Mouse (Mus musculus) hindbrain, embryonic 10.5 days (tissue): Measurements from ENCODE around the gene Vps26c. TPM values are rescaled to one million over a fixed set of nuclear protein-coding genes. Genes with fewer than 3 reads are reported as not detected.
"Not testable (repeated sequence)": the region's sequence is repeated elsewhere in the genome, so short reads cannot be mapped to it uniquely, and the experiment has no call there.

Experiments
- DNase-seq: peaks from one replicate; pipeline ENCODE4 v3.0.0-alpha.2; 2017; ENCODE audit warnings: low spot score
- H3K27ac ChIP-seq: fragments of 300-500 bp; sonication (generic); 2 replicates; pipeline ENCODE4 v1.5.1; 2016; ENCODE audit warnings: mild to moderate bottlenecking, moderate library complexity
- H3K27me3 ChIP-seq: fragments of 300-500 bp; sonication (generic); 2 replicates; pipeline ENCODE4 v1.6.1; 2016; ENCODE audit warnings: mild to moderate bottlenecking; ENCODE audit not compliant: poor library complexity, insufficient read depth, severe bottlenecking
- H3K36me3 ChIP-seq: fragments of 300-500 bp; sonication (generic); 2 replicates; pipeline ENCODE4 v1.6.1; 2016; ENCODE audit warnings: mild to moderate bottlenecking, moderate library complexity
- H3K4me1 ChIP-seq: fragments of 300-500 bp; sonication (generic); replicated peaks from 2 replicates; pipeline ENCODE4 v1.6.1; 2016; ENCODE audit warnings: mild to moderate bottlenecking
- H3K4me3 ChIP-seq: fragments of 300-500 bp; sonication (generic); 2 replicates; pipeline ENCODE4 v1.5.1; 2016; ENCODE audit warnings: mild to moderate bottlenecking, moderate library complexity
- H3K9me3 ChIP-seq: fragments of 300-500 bp; sonication (generic); 2 replicates; pipeline ENCODE4 v1.6.1; 2016; ENCODE audit warnings: mild to moderate bottlenecking, moderate library complexity
- WGBS: fragments of 180-500 bp; shearing (Covaris S2); methylation state at CpG from one replicate; pipeline ENCODE4 v1.1.7; 2016; 5-methylcytosine and 5-hydroxymethylcytosine counted together
- polyA plus RNA-seq: library from polyadenylated mRNA; unstranded; fragments of >200 nt; fragmentation: Nextera tagmentation; extraction: Ambion mirVana; gene quantifications from 2 replicates; pipeline ENCODE4 v1.2.1, GENCODE M21; 2016

Gene Vps26c
- polyA plus RNA-seq, 1 experiment from 2014 or later, result 60.5 TPM

GRCm38 (mm10) chr16:94508769-94509168 lies 17.9 kb downstream of the Vps26c start:
- Histone ChIP-seq H3K4me1 (no peaks in the 10 kb centered on the region), H3K27me3 (no peaks in the 10 kb centered on the region), H3K36me3 (peaks cover 78% of the 10 kb centered on the region), H3K27ac (no peak overlapping the region), H3K9me3 (no peaks in the 10 kb centered on the region), H3K4me3 (no peak overlapping the region)
- 96% methylated on average over 8 of the region's 8 CpGs for WGBS
- no peak for DNase-seq

GRCm38 (mm10) chr16:94507071-94507470 lies 19.6 kb downstream of the Vps26c start:
- Histone ChIP-seq H3K36me3 (peaks cover 86% of the 10 kb centered on the region), H3K4me1 (no peaks in the 10 kb centered on the region), H3K4me3 (no peak overlapping the region), H3K27me3 (no peaks in the 10 kb centered on the region), H3K9me3 (no peaks in the 10 kb centered on the region), H3K27ac (no peak overlapping the region)
- WGBS, result 96% methylated on average over 2 of the region's 2 CpGs
- DNase-seq, result no peak

GRCm38 (mm10) chr16:94504192-94504591 lies 22.4 kb downstream of the Vps26c start:
- DNase-seq, result no peak
- Histone ChIP-seq H3K9me3 (no peaks in the 10 kb centered on the region), H3K27me3 (no peaks in the 10 kb centered on the region), H3K4me1 (no peaks in the 10 kb centered on the region), H3K36me3 (peaks cover 87% of the 10 kb centered on the region), H3K27ac (no peak overlapping the region), H3K4me3 (no peak overlapping the region)
- WGBS, result 97% methylated on average over 5 of the region's 5 CpGs

- Histone ChIP-seq H3K4me3 (no peak overlapping the region), H3K27ac (no peak overlapping the region), H3K27me3 (no peaks in the 10 kb centered on the region), H3K9me3 (no peaks in the 10 kb centered on the region), H3K36me3 (peaks cover 74% of the 10 kb centered on the region), H3K4me1 (no peaks in the 10 kb centered on the region)
- no peak for DNase-seq
- 94% methylated on average over 5 of the region's 5 CpGs for WGBS
Measured at GRCm38 (mm10) chr16:94497911-94498310, 28.7 kb downstream of the Vps26c start.

DNA sequence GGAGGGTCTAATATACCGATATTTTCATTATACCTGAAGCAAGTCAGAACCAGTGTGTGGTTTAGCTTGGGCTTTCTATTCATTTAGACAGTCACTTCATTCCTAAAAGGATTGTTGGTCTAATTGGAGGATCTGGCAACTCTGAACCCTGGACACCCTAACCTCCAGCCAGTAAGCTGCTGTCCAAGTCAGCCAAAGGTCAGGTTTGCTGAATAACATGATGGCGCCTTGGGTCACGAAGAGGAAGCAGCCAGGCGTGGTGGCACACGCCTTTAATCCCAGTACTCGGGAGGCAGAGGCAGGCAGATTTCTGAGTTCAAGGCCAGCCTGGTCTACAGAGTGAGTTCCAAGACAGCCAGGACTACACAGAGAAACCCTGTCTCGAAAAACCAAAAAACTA lies 29.5 kb downstream of the Vps26c start:
- H3K27me3 ChIP-seq, H3K9me3 ChIP-seq, H3K4me1 ChIP-seq, H3K4me3 ChIP-seq, H3K27ac ChIP-seq, DNase-seq: not testable (repeated sequence)
- peaks cover 66% of the 10 kb centered on the region for H3K36me3 ChIP-seq
- WGBS, result 96% methylated on average over 7 of the region's 7 CpGs

DNA sequence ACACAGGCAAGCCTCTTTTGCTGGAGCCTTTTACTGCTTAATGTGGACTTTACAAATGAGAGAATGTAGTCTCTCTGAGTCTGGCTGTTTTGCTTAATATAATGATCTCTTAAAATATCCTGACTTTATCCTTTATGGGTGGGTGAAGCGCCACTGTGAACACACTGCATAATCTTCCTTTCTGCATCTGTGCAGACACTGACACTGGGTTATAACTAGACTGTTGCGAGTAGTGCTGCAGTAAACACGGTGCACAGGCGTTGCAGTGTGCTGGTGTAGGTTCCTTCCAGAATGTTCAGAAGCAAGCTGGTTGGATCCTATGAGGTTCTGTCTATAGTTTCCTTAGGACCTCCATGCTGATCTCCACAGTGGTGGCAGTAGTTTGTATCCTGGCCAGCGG lies 37.3 kb downstream of the Vps26c start:
- H3K27ac ChIP-seq, result no peak overlapping the region
- no peaks in the 10 kb centered on the region for H3K4me1 ChIP-seq
- H3K9me3 ChIP-seq, result no peaks in the 10 kb centered on the region
- H3K27me3 ChIP-seq, result no peaks in the 10 kb centered on the region
- no peak for DNase-seq
- H3K36me3 ChIP-seq, result no peaks in the 10 kb centered on the region
- H3K4me3 ChIP-seq, result no peak overlapping the region
- WGBS, result 95% methylated on average over 5 of the region's 5 CpGs

GRCm38 (mm10) chr16:94487341-94487740 lies 39.3 kb downstream of the Vps26c start:
- 86% methylated on average over 5 of the region's 5 CpGs for WGBS

DNA sequence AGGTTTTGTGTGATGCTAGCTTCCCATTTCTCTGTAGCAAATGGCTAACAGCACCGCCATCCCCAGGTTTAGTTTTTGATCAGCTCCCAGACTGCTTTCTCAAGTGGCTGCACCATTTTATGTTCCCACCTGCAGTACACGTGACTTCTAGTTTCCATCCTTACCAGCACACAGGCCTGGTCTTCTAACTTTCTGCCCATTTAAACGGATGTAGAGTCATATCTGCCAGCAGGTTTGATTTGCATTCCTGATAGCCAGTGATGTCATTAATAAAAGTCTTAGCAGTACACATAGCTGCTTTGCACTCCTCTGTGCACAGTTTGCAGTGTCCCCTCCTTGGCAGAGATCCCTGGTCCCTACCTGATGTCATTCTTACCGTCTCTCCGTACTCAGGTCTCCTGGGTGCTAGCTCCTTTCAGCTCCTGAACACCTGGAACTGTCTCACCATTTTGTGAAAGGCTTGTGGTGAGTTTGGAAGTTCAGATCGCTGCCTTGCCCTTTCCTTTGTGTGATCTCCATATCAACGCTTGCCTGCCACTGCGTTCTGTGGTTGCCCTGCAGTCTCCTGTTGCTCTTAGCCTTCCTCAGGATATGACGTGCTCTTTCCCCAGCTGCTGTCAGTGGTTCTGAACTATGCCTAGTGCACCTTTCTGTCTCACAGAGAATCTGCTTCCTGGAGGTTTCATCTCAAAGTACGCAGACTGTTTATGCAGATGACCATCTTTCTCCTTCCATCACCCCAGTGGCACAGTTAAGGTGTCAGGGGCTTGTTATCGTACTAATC lies 41.7 kb downstream of the Vps26c start:
- no peak for DNase-seq
- H3K9me3 ChIP-seq, result no peaks in the 10 kb centered on the region
- H3K27me3 ChIP-seq, result no peaks in the 10 kb centered on the region
- H3K4me3 ChIP-seq, result no peak overlapping the region
- WGBS, result 80% methylated on average over 11 of the region's 11 CpGs
- H3K4me1 ChIP-seq, result no peaks in the 10 kb centered on the region
- no peaks in the 10 kb centered on the region for H3K36me3 ChIP-seq
- no peak overlapping the region for H3K27ac ChIP-seq

More at GRCm38 (mm10) chr16:94487341-94487740, 39.3 kb downstream of the Vps26c start:
- H3K4me3 ChIP-seq, result no peak overlapping the region
- H3K9me3 ChIP-seq, result no peaks in the 10 kb centered on the region
- no peak for DNase-seq
- H3K4me1 ChIP-seq, result no peaks in the 10 kb centered on the region
- H3K27ac ChIP-seq, result no peak overlapping the region
- H3K27me3 ChIP-seq, result no peaks in the 10 kb centered on the region
- H3K36me3 ChIP-seq, result no peaks in the 10 kb centered on the region

DNA sequence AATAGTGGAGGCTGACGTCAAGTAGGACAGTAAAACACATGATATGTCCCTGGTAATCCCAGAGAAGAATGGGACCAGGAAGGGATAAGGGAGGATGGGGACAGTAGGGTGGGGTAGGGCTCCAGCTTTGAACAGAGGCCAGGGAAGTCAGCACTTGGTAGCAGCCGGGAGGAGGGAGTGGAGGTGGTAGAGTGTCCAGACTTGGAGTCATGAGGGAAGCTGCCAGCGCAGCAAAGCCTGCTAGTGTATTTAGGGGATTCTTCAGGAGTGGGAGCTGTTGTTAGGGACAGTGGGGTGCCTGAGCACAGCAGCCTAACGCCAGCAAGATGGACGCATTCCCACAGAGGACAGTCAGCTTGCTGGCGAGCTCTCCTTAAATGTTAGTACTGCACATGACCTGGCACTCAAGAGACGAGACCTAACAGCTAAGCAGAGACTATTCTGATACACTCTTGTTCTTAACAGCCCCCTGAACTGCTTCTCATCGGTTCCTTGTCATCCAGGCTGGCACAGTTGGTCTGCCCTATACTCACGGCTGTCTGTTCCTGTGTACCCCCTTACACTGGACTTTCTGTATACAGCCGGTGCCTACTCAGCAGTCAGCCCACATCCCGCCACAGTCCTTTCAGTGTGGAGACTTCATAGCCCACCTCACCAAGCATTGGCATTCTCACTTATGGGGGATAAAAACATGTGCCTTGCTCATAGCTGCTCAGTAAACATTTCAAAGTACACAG lies 53.4 kb downstream of the Vps26c start:
- Histone ChIP-seq H3K4me3 (no peak overlapping the region), H3K36me3 (peaks cover 57% of the 10 kb centered on the region), H3K4me1 (no peaks in the 10 kb centered on the region), H3K9me3 (no peaks in the 10 kb centered on the region), H3K27me3 (no peaks in the 10 kb centered on the region), H3K27ac (no peak overlapping the region)
- DNase-seq, result no peak
- 88% methylated on average over 11 of the region's 11 CpGs for WGBS

- WGBS, result 73% methylated on average over 8 of the region's 8 CpGs
Measured at GRCm38 (mm10) chr16:94472515-94472951, 54.1 kb downstream of the Vps26c start.

GRCm38 (mm10) chr16:94468391-94468790 lies 58.2 kb downstream of the Vps26c start:
- WGBS, result 94% methylated on average over 2 of the region's 2 CpGs
- H3K4me1 ChIP-seq, result no peaks in the 10 kb centered on the region
- DNase-seq, result no peak
- H3K9me3 ChIP-seq, result no peaks in the 10 kb centered on the region
- peaks cover 100% of the 10 kb centered on the region for H3K36me3 ChIP-seq
- no peak overlapping the region for H3K4me3 ChIP-seq
- H3K27ac ChIP-seq, result no peak overlapping the region
- no peaks in the 10 kb centered on the region for H3K27me3 ChIP-seq

More at GRCm38 (mm10) chr16:94472515-94472951, 54.1 kb downstream of the Vps26c start:
- Histone ChIP-seq H3K9me3 (no peaks in the 10 kb centered on the region), H3K27ac (no peak overlapping the region), H3K4me1 (no peaks in the 10 kb centered on the region), H3K4me3 (no peak overlapping the region), H3K36me3 (peaks cover 63% of the 10 kb centered on the region), H3K27me3 (no peaks in the 10 kb centered on the region)
- no peak for DNase-seq

DNA sequence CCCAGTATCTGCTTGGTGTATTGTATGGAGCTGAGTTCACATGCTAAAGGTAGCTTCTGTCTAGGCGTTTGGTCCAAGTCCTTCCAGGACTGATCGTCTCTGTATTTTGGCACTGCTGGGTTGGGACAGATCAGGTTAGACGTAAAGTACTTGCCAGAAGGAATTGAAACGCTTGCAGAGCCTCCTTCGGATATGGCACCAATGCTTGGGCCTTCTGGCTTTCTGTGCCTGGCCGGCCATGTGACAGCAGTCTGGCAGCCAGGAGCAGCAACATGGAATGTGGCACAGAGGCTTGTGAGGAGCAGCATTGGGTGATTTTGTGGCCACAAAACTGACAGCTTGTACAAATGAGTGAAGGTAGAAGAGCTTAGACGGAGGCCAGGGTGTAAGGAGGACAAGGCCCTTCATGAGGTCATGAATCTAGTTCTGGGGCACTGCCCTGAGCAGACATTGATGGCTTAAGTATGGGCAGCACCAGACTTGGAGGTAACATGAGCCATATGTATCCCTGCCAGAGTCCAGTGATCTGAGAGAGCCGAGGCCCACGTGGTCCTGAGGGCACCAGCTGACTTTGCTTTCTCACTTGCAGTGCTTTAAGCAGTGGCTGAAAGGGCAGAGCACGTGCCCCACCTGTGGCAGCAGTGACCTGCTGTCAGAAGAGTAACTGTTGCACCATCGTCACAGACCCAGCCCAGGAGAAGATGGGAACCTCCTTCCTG lies 59.1 kb downstream of the Vps26c start:
- DNase-seq, result no peak
- peaks cover 100% of the 10 kb centered on the region for H3K36me3 ChIP-seq
- no peak overlapping the region for H3K4me3 ChIP-seq
- H3K27ac ChIP-seq, result no peak overlapping the region
- no peaks in the 10 kb centered on the region for H3K27me3 ChIP-seq
- 88% methylated on average over 11 of the region's 11 CpGs for WGBS
- no peaks in the 10 kb centered on the region for H3K4me1 ChIP-seq
- H3K9me3 ChIP-seq, result no peaks in the 10 kb centered on the region

DNA sequence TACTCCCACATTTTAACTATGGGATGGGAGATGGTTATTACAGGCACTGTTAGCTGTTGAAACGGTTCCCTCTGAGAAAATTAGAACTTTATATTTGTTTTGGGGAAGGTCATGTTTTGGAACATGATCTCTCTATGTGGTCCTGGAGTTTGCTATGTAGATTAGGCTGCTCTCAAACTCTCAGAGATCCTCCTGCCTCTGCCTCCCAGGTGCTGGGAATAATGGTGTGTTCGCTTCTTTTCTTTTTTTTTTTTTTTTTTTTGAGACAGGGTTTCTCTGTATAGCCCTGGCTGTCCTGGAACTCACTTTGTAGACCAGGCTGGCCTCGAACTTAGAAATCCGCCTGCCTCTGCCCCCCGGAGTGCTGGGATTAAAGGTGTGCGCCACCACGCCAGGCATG lies 60.3 kb downstream of the Vps26c start:
- not testable (repeated sequence) for H3K4me3 ChIP-seq, H3K4me1 ChIP-seq, H3K9me3 ChIP-seq, H3K27ac ChIP-seq, DNase-seq, H3K27me3 ChIP-seq
- peaks cover 100% of the 10 kb centered on the region for H3K36me3 ChIP-seq
- WGBS, result 96% methylated on average over 7 of the region's 7 CpGs
